Mouse (Mus musculus): ENCODE measurements around the gene Rabac1.

GRCm38 (mm10) chr7:24983396-24983795 is 10.8 kb upstream of the Rabac1 start:
- TF ChIP-seq CTCF (IDR thresholded peaks at IDR 0.05; ENCODE audit: low read depth, low read length), result no peak
- TF ChIP-seq POLR2A (IDR thresholded peaks at IDR 0.05; ENCODE audit: borderline replicate concordance, low read depth, low read length), result no peak

Data from bone marrow macrophage, adult 2 months (primary cell).